Mouse (Mus musculus): ENCODE results near the gene Majin. TPM values are rescaled to one million over a fixed set of nuclear protein-coding genes. Genes with fewer than 3 reads are reported as not detected.

Majin gene
- polyA plus RNA-seq, 1 experiment: not detected

DNA sequence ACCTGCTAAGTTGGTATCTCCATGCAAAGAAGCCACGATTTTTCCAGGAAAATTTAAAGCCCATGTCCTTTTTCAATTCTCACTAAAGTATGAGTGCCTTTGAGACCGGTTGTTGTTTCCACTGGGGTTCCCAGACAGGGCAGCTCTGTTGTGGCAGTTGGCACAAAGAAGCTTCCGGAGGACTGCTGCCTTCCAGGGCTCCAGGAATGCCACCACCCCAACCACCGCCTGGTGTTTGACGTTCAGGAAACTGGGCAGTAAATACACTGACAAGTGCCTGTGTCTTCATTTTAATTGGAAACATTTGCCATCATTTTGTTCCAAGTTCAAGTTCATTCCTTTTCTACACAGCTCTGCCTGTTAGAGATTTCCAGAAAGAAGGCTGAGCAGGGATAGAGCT, 22.5 kb downstream of the Majin start:
- Histone ChIP-seq H3K4me3 (ENCODE audit: low read depth, low read length) (no peak overlapping the region), H3K27me3 (ENCODE audit: control insufficient read depth, insufficient read depth, low read length, poor library complexity, severe bottlenecking) (no peaks in the 10 kb centered on the region), H3K9me3 (replicated peaks; ENCODE audit: control insufficient read depth, insufficient read depth, low read length, poor library complexity, severe bottlenecking) (no peaks in the 10 kb centered on the region), H3K27ac (ENCODE audit: insufficient read depth, low read length) (no peak overlapping the region), H3K4me1 (ENCODE audit: control insufficient read depth, insufficient read depth, low read length) (no peaks in the 10 kb centered on the region), H3K9ac (ENCODE audit: low read depth, poor library complexity, severe bottlenecking) (no peak overlapping the region), H3K36me3 (ENCODE audit: control insufficient read depth, insufficient read depth, low read length, poor library complexity, severe bottlenecking) (no peaks in the 10 kb centered on the region)
- TF ChIP-seq EP300 (IDR thresholded peaks at IDR 0.05; ENCODE audit: insufficient read depth, low read depth, low read length) (no peak), POLR2A (IDR thresholded peaks at IDR 0.05; ENCODE audit: insufficient read depth, low read length) (no peak), CTCF (IDR thresholded peaks at IDR 0.05; ENCODE audit: low read depth, low read length) (no peak)

DNA sequence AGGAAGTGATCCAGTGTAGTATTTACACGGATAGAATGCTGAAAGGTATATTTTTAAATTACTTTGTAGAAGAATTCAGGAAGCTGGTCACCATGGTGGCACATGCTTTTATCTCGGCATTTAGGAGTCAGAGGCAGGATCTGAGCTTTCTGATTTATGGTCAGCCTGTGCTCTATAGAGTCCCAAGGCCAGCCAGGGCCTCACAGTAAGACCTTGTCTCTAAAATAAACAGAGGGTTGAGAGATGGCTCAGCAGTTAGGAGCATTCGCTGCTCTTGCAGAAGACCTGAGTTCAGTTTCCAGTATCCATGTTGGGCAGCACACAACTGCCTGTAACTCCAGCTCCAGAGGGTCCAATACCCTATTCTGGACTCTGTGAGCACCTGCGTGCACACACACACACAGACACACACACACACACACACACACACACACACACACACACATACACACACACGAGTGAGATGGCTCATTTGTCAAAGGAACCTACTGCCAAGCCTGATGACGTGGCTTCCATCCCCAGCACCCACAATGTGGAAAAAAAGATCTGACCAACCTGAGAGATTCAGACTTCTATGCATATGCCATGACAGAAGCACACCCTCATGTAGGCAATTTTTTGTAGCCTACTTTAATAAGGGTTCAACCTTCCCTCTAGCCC, 32.0 kb downstream of the Majin start:
- Histone ChIP-seq H3K9ac (ENCODE audit: low read depth, poor library complexity, severe bottlenecking) (no peak overlapping the region), H3K27ac (ENCODE audit: insufficient read depth, low read length) (no peak overlapping the region)

GRCm38 (mm10) chr19:6218606-6219005, 34.4 kb downstream of the Majin start:
- no peaks in the 10 kb centered on the region for H3K27me3 ChIP-seq (ENCODE audit: control insufficient read depth, insufficient read depth, low read length, poor library complexity, severe bottlenecking)
- no peaks in the 10 kb centered on the region for H3K9me3 ChIP-seq (replicated peaks; ENCODE audit: control insufficient read depth, insufficient read depth, low read length, poor library complexity, severe bottlenecking)
- H3K9ac ChIP-seq (ENCODE audit: low read depth, poor library complexity, severe bottlenecking): no peak overlapping the region
- TF ChIP-seq EP300 (IDR thresholded peaks at IDR 0.05; ENCODE audit: insufficient read depth, low read depth, low read length): no peak
- TF ChIP-seq CTCF (IDR thresholded peaks at IDR 0.05; ENCODE audit: low read depth, low read length): no peak
- no peak for TF ChIP-seq POLR2A (IDR thresholded peaks at IDR 0.05; ENCODE audit: insufficient read depth, low read length)
- H3K27ac ChIP-seq (ENCODE audit: insufficient read depth, low read length): no peak overlapping the region
- no peaks in the 10 kb centered on the region for H3K36me3 ChIP-seq (ENCODE audit: control insufficient read depth, insufficient read depth, low read length, poor library complexity, severe bottlenecking)
- H3K4me3 ChIP-seq (ENCODE audit: low read depth, low read length): no peak overlapping the region
- H3K4me1 ChIP-seq (ENCODE audit: control insufficient read depth, insufficient read depth, low read length): no peaks in the 10 kb centered on the region

More for the DNA sequence above, 32.0 kb downstream of the Majin start:
- no peaks in the 10 kb centered on the region for H3K9me3 ChIP-seq (replicated peaks; ENCODE audit: control insufficient read depth, insufficient read depth, low read length, poor library complexity, severe bottlenecking)
- no peaks in the 10 kb centered on the region for H3K4me1 ChIP-seq (ENCODE audit: control insufficient read depth, insufficient read depth, low read length)
- H3K36me3 ChIP-seq (ENCODE audit: control insufficient read depth, insufficient read depth, low read length, poor library complexity, severe bottlenecking): no peaks in the 10 kb centered on the region
- H3K4me3 ChIP-seq (ENCODE audit: low read depth, low read length): no peak overlapping the region
- H3K27me3 ChIP-seq (ENCODE audit: control insufficient read depth, insufficient read depth, low read length, poor library complexity, severe bottlenecking): no peaks in the 10 kb centered on the region
- no peak for TF ChIP-seq POLR2A (IDR thresholded peaks at IDR 0.05; ENCODE audit: insufficient read depth, low read length)
- TF ChIP-seq EP300 (IDR thresholded peaks at IDR 0.05; ENCODE audit: insufficient read depth, low read depth, low read length): no peak
- TF ChIP-seq CTCF (IDR thresholded peaks at IDR 0.05; ENCODE audit: low read depth, low read length): no peak

GRCm38 (mm10) chr19:6226135-6226534, 41.9 kb downstream of the Majin start, which contains the start of gene Gpha2:
Gpha2 (plus strand) TSS chr19:6226380.
- Histone ChIP-seq H3K4me3 (ENCODE audit: low read depth, low read length) (no peak within 1 kb of the TSS), H3K27ac (ENCODE audit: insufficient read depth, low read length) (no peak within 1 kb of the TSS), H3K4me1 (ENCODE audit: control insufficient read depth, insufficient read depth, low read length) (peaks cover 1% of the 10 kb centered on the region), H3K9me3 (replicated peaks; ENCODE audit: control insufficient read depth, insufficient read depth, low read length, poor library complexity, severe bottlenecking) (no peaks in the 10 kb centered on the region), H3K36me3 (ENCODE audit: control insufficient read depth, insufficient read depth, low read length, poor library complexity, severe bottlenecking) (no peaks in the 10 kb centered on the region), H3K27me3 (ENCODE audit: control insufficient read depth, insufficient read depth, low read length, poor library complexity, severe bottlenecking) (no peaks in the 10 kb centered on the region), H3K9ac (ENCODE audit: low read depth, poor library complexity, severe bottlenecking) (no peak within 1 kb of the TSS)
- TF ChIP-seq POLR2A (IDR thresholded peaks at IDR 0.05; ENCODE audit: insufficient read depth, low read length) (no peak), EP300 (IDR thresholded peaks at IDR 0.05; ENCODE audit: insufficient read depth, low read depth, low read length) (no peak), CTCF (IDR thresholded peaks at IDR 0.05; ENCODE audit: low read depth, low read length) (peak; percentile 45)

DNA sequence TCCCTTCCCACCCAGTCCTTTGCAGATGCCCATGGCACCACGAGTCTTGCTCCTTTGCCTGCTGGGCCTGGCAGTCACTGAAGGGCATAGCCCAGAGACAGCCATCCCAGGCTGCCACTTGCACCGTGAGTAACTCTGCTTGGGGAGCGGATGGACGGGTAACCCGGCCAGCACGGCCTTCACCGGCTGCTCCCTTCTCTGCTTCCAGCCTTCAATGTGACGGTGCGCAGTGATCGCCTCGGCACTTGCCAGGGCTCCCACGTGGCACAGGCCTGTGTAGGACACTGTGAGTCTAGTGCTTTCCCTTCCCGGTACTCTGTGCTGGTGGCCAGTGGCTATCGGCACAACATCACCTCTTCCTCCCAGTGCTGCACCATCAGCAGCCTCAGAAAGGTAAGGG, 42.6 kb downstream of the Majin start:
- Histone ChIP-seq H3K4me3 (ENCODE audit: low read depth, low read length) (no peak overlapping the region), H3K36me3 (ENCODE audit: control insufficient read depth, insufficient read depth, low read length, poor library complexity, severe bottlenecking) (no peaks in the 10 kb centered on the region), H3K27ac (ENCODE audit: insufficient read depth, low read length) (no peak overlapping the region), H3K4me1 (ENCODE audit: control insufficient read depth, insufficient read depth, low read length) (peaks cover 1% of the 10 kb centered on the region), H3K27me3 (ENCODE audit: control insufficient read depth, insufficient read depth, low read length, poor library complexity, severe bottlenecking) (no peaks in the 10 kb centered on the region), H3K9ac (ENCODE audit: low read depth, poor library complexity, severe bottlenecking) (no peak overlapping the region), H3K9me3 (replicated peaks; ENCODE audit: control insufficient read depth, insufficient read depth, low read length, poor library complexity, severe bottlenecking) (no peaks in the 10 kb centered on the region)
- TF ChIP-seq CTCF (IDR thresholded peaks at IDR 0.05; ENCODE audit: low read depth, low read length) (no peak), POLR2A (IDR thresholded peaks at IDR 0.05; ENCODE audit: insufficient read depth, low read length) (no peak), EP300 (IDR thresholded peaks at IDR 0.05; ENCODE audit: insufficient read depth, low read depth, low read length) (no peak)

DNA sequence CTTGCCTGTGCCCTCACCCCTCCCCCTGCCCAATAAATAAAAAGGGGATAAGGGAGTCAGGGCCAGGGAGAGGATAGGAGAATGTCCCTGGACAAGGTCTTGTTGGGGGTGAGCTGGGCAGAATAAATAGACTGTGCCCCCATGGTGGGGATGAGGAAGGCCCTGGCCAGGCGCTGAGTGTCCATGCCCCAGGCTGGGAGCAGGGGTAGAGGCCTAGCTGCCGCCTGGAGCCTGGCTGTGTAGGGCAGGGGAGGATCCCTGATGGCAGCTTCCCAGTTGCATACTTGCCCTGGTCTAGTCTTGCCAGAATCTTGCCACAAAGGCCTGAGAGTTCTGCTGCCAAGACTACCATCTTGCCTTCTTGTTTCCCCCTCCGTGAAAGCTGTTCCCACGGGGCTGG, 43.7 kb downstream of the Majin start:
- H3K4me1 ChIP-seq (ENCODE audit: control insufficient read depth, insufficient read depth, low read length): peaks cover 1% of the 10 kb centered on the region
- no peaks in the 10 kb centered on the region for H3K36me3 ChIP-seq (ENCODE audit: control insufficient read depth, insufficient read depth, low read length, poor library complexity, severe bottlenecking)
- no peaks in the 10 kb centered on the region for H3K27me3 ChIP-seq (ENCODE audit: control insufficient read depth, insufficient read depth, low read length, poor library complexity, severe bottlenecking)
- H3K4me3 ChIP-seq (ENCODE audit: low read depth, low read length): no peak overlapping the region
- TF ChIP-seq EP300 (IDR thresholded peaks at IDR 0.05; ENCODE audit: insufficient read depth, low read depth, low read length) (no peak), POLR2A (IDR thresholded peaks at IDR 0.05; ENCODE audit: insufficient read depth, low read length) (no peak), CTCF (IDR thresholded peaks at IDR 0.05; ENCODE audit: low read depth, low read length) (no peak)
- H3K9ac ChIP-seq (ENCODE audit: low read depth, poor library complexity, severe bottlenecking): no peak overlapping the region
- no peak overlapping the region for H3K27ac ChIP-seq (ENCODE audit: insufficient read depth, low read length)
- no peaks in the 10 kb centered on the region for H3K9me3 ChIP-seq (replicated peaks; ENCODE audit: control insufficient read depth, insufficient read depth, low read length, poor library complexity, severe bottlenecking)
